In genomic region chr11:104436394-104436954, GRCm38 (mm10) we compare ENCODE assay signal across 29 mouse cellular contexts. TPM values are rescaled to one million over a fixed set of nuclear protein-coding genes. Genes with fewer than 3 reads are reported as not detected.
A peak's percentile ranks its signal among the peaks of the same experiment; 100 is the strongest.
DNase-seq lines count a peak whose midpoint lies in the region; ATAC-seq and TF ChIP-seq lines count a peak whose summit lies in the region.
"Had no signal": no experiment of that assay in that cellular context is flagged by ENCODE, and none has a peak within 500 bp of the region (broad histone marks: within the 10 kb centered on the region; RNA-seq: fewer than 3 reads in every experiment).

No protein-coding gene starts in this region.

- WGBS in liver, embryonic 12.5 days (ENCODE audit: insufficient replicate concordance): 53% methylated on average over 2 of the region's 2 CpGs
- WGBS in liver, embryonic 15.5 days (ENCODE audit: insufficient replicate concordance): 45% methylated on average over 2 of the region's 2 CpGs
- WGBS in forebrain, embryonic 11.5 days: 96% methylated on average over 2 of the region's 2 CpGs
- 78% methylated on average over 2 of the region's 2 CpGs for WGBS in thymus, adult 2 months

- no peaks in the 10 kb centered on the region for H3K27me3 ChIP-seq in liver, embryonic 12.5 days (replicated peaks)
- H3K27me3 ChIP-seq in CH12.LX (replicated peaks) (no peaks in the 10 kb centered on the region), MEL (ENCODE audit: control insufficient read depth in 1 of 2, insufficient read depth in 2 of 2, low read length in 2 of 2) (no peaks in the 10 kb centered on the region)
- no peaks in the 10 kb centered on the region for H3K27me3 ChIP-seq in liver, embryonic 15.5 days
- no peaks in the 10 kb centered on the region for H3K27me3 ChIP-seq in forebrain, embryonic 11.5 days (ENCODE audit: control insufficient read depth, insufficient read depth, low read length)
- no peaks in the 10 kb centered on the region for H3K27me3 ChIP-seq in thymus, adult 2 months (ENCODE audit: control insufficient read depth, insufficient read depth, low read length)
- H3K27me3 ChIP-seq: embryonic facial prominence, embryonic 12.5 days; embryonic facial prominence, embryonic 15.5 days; forebrain, embryonic 13.5 days; heart, embryonic 12.5 days; heart, embryonic 15.5 days; hindbrain, embryonic 13.5 days; intestine, embryonic 15.5 days had no signal

- no peak overlapping the region for H3K4me3 ChIP-seq in liver, embryonic 12.5 days
- H3K4me3 ChIP-seq in CH12.LX (replicated peaks in 1 of 3; ENCODE audit: low read depth in 2 of 3, low read length in 2 of 3, poor library complexity in 1 of 3) (no peak overlapping the region), MEL (ENCODE audit: control insufficient read depth in 1 of 2, insufficient read depth in 1 of 2, low read depth in 2 of 2, low read length in 2 of 2) (no peak overlapping the region)
- no peak overlapping the region for H3K4me3 ChIP-seq in liver, embryonic 15.5 days (replicated peaks)
- no peak overlapping the region for H3K4me3 ChIP-seq in forebrain, embryonic 11.5 days (ENCODE audit: low read depth, low read length)
- H3K4me3 ChIP-seq in thymus, adult 2 months (ENCODE audit: control insufficient read depth, insufficient read depth, low read length): no peak overlapping the region
- H3K4me3 ChIP-seq: embryonic facial prominence, embryonic 12.5 days; embryonic facial prominence, embryonic 15.5 days; erythroblast, embryonic 14.5 days; forebrain, embryonic 13.5 days; heart, embryonic 12.5 days; heart, embryonic 15.5 days; hindbrain, embryonic 10.5 days; hindbrain, embryonic 13.5 days; intestine, embryonic 15.5 days had no signal

- in situ Hi-C loops in CH12.LX (cut with MboI; ENCODE audit: low pct_ligation_motif_present, low pct_unique_long_range_greater_than_20kb, low sequenced_read_pairs): no loop called here

- no peaks in the 10 kb centered on the region for H3K36me3 ChIP-seq in liver, embryonic 12.5 days
- peaks cover 4 to 22% of the 10 kb centered on the region in 2 experiments for H3K36me3 ChIP-seq in CH12.LX (replicated peaks in 1 of 2; ENCODE audit: control insufficient read depth in 1 of 2, insufficient read depth in 1 of 2, low read length in 1 of 2)
- H3K36me3 ChIP-seq in MEL (ENCODE audit: control insufficient read depth in 1 of 2, insufficient read depth in 2 of 2, low read length in 2 of 2): peaks cover 2 to 61% of the 10 kb centered on the region in 2 experiments; a peak in 3 of 4 replicates
- H3K36me3 ChIP-seq in liver, embryonic 15.5 days (replicated peaks): no peaks in the 10 kb centered on the region
- H3K36me3 ChIP-seq in forebrain, embryonic 11.5 days (ENCODE audit: control insufficient read depth, insufficient read depth, low read length): no peaks in the 10 kb centered on the region
- no peaks in the 10 kb centered on the region for H3K36me3 ChIP-seq in thymus, adult 2 months (ENCODE audit: control insufficient read depth, insufficient read depth, low read length)
- H3K36me3 ChIP-seq: embryonic facial prominence, embryonic 12.5 days; embryonic facial prominence, embryonic 15.5 days; heart, embryonic 12.5 days; heart, embryonic 15.5 days; hindbrain, embryonic 13.5 days; intestine, embryonic 15.5 days had no signal

- DNase-seq in liver: no peak
- DNase-seq in CH12.LX (ENCODE audit: extremely low read depth): no peak
- DNase-seq in MEL (ENCODE audit: low read depth, low spot score): peak; percentile 38
- no peak for DNase-seq in heart, adult 11 months
- DNase-seq in forebrain, embryonic 11.5 days (ENCODE audit: low spot score): no peak
- no peak for DNase-seq in thymus, adult 2 months
- DNase-seq: adrenal gland, adult 8-10 months; adrenal gland, postnatal 25 days; cerebellum, adult 18-20 months; cerebellum, adult 9-10 months; cerebellum, postnatal 14 days; gastrocnemius, postnatal 10 days; heart, adult 18-20 months; heart, postnatal 10 days; heart, postnatal 36 days had no signal

- 0 out of 2 replicates have a peak overlapping the region, but pooled peaks have one; percentile 51 for H3K27ac ChIP-seq in liver, embryonic 12.5 days
- H3K27ac ChIP-seq in CH12.LX (ENCODE audit: insufficient read depth, low read depth): no peak overlapping the region
- H3K27ac ChIP-seq in MEL (ENCODE audit: control insufficient read depth, low read depth, low read length): peak overlapping the region; percentile 70
- no peak overlapping the region; the same call in 1 of the 2 replicates for H3K27ac ChIP-seq in liver, embryonic 15.5 days (replicated peaks)
- no peak overlapping the region for H3K27ac ChIP-seq in forebrain, embryonic 11.5 days (ENCODE audit: low read depth, low read length)
- no peak overlapping the region for H3K27ac ChIP-seq in thymus, adult 2 months (ENCODE audit: control insufficient read depth, insufficient read depth, low read length)
- H3K27ac ChIP-seq: embryonic facial prominence, embryonic 12.5 days; embryonic facial prominence, embryonic 15.5 days; forebrain, embryonic 13.5 days; heart, embryonic 15.5 days; hindbrain, embryonic 10.5 days; hindbrain, embryonic 13.5 days; intestine, embryonic 15.5 days had no signal

- peaks cover 69% of the 10 kb centered on the region for H3K4me1 ChIP-seq in liver, embryonic 12.5 days
- H3K4me1 ChIP-seq in CH12.LX (ENCODE audit: control insufficient read depth in 1 of 2, insufficient read depth in 2 of 2) (peaks cover 8 to 74% of the 10 kb centered on the region in 2 experiments), MEL (ENCODE audit: control insufficient read depth in 1 of 2, insufficient read depth in 2 of 2, low read length in 2 of 2) (peaks cover 25 to 66% of the 10 kb centered on the region in 2 experiments)
- H3K4me1 ChIP-seq in liver, embryonic 15.5 days (replicated peaks): peaks cover 51% of the 10 kb centered on the region
- H3K4me1 ChIP-seq in forebrain, embryonic 11.5 days (replicated peaks; ENCODE audit: control insufficient read depth, insufficient read depth, low read length): 0 out of 2 replicates have a peak, but pooled peaks cover 2% of the 10 kb centered on the region
- H3K4me1 ChIP-seq in thymus, adult 2 months (replicated peaks; ENCODE audit: control insufficient read depth, insufficient read depth, low read length): no peaks in the 10 kb centered on the region

- TF ChIP-seq EP300 in CH12.LX (IDR thresholded peaks at IDR 0.05; ENCODE audit: low read length) (no peak), MEL (IDR thresholded peaks at IDR 0.05; ENCODE audit: low read depth in 1 of 2, low read length in 2 of 2) (no peak)

- TF ChIP-seq RAD21 in CH12.LX (IDR thresholded peaks at IDR 0.05; ENCODE audit: low read depth, low read length) (no peak), MEL (IDR thresholded peaks at IDR 0.05; ENCODE audit: low read depth, low read length) (no peak)

- no peak for ATAC-seq in liver, embryonic 12.5 days
- ATAC-seq in liver, embryonic 15.5 days (ENCODE audit: insufficient read depth): no peak
- ATAC-seq in forebrain, embryonic 11.5 days (replicated peaks; ENCODE audit: low FRiP score): no peak
- ATAC-seq: activated CD4-positive, CD25-positive, alpha-beta regulatory T cell, adult 4 months; forebrain, embryonic 13.5 days; forebrain, embryonic 16.5 days; hindbrain, embryonic 16.5 days; intestine, embryonic 15.5 days had no signal

- TF ChIP-seq POLR2A in CH12.LX (IDR thresholded peaks at IDR 0.05; ENCODE audit: low read depth, low read length) (no peak), MEL (IDR thresholded peaks at IDR 0.05; ENCODE audit: control insufficient read depth in 1 of 2, insufficient read depth in 1 of 2, low read depth in 1 of 2, low read length in 2 of 2, poor library complexity in 1 of 2) (no peak)
- no peak for TF ChIP-seq POLR2A in thymus, adult 2 months (IDR thresholded peaks at IDR 0.05; ENCODE audit: control insufficient read depth, extremely low read depth, insufficient read depth, low read length, poor library complexity)

- dilution Hi-C loops in CH12.LX (cut with MboI; ENCODE audit: extremely low pct_ligation_motif_present, extremely low pct_unique_long_range_greater_than_20kb, low sequenced_read_pairs): no loop called here

- TF ChIP-seq CTCF in CH12.LX (conservative IDR thresholded peaks at IDR 0.05 in 1 of 2, IDR thresholded peaks at IDR 0.05 in 1 of 2; ENCODE audit: low read depth in 2 of 2, low read length in 2 of 2) (no peak), MEL (IDR thresholded peaks at IDR 0.05 in 2 of 3, conservative IDR thresholded peaks at IDR 0.05 in 1 of 3; ENCODE audit: control insufficient read depth in 1 of 3, insufficient read depth in 1 of 3, low read depth in 2 of 3, low read length in 3 of 3, poor library complexity in 1 of 3, severe bottlenecking in 1 of 3) (no peak)
- no peak for TF ChIP-seq CTCF in thymus, adult 2 months (IDR thresholded peaks at IDR 0.05; ENCODE audit: borderline replicate concordance, control insufficient read depth, extremely low read depth, insufficient read depth, low read length, poor library complexity)

- H3K9ac ChIP-seq in liver, embryonic 12.5 days: no peak overlapping the region
- no peak overlapping the region for H3K9ac ChIP-seq in CH12.LX (ENCODE audit: insufficient read depth, low read depth)
- peak overlapping the region; percentile 18 for H3K9ac ChIP-seq in MEL (ENCODE audit: control insufficient read depth, low read depth, low read length, poor library complexity, severe bottlenecking)
- no peak overlapping the region for H3K9ac ChIP-seq in liver, embryonic 15.5 days
- H3K9ac ChIP-seq in forebrain, embryonic 11.5 days (ENCODE audit: low read length): no peak overlapping the region
- H3K9ac ChIP-seq: embryonic facial prominence, embryonic 12.5 days; embryonic facial prominence, embryonic 15.5 days; forebrain, embryonic 13.5 days; heart, embryonic 12.5 days; heart, embryonic 15.5 days; hindbrain, embryonic 13.5 days; intestine, embryonic 15.5 days had no signal

- H3K9me3 ChIP-seq in liver, embryonic 12.5 days (replicated peaks): no peaks in the 10 kb centered on the region
- H3K9me3 ChIP-seq in CH12.LX (replicated peaks; ENCODE audit: low read length): no peaks in the 10 kb centered on the region
- no peaks in the 10 kb centered on the region for H3K9me3 ChIP-seq in MEL (replicated peaks; ENCODE audit: insufficient read depth, low read length)
- no peaks in the 10 kb centered on the region for H3K9me3 ChIP-seq in liver, embryonic 15.5 days (replicated peaks)
- no peaks in the 10 kb centered on the region for H3K9me3 ChIP-seq in forebrain, embryonic 11.5 days (ENCODE audit: control insufficient read depth, low read length)
- H3K9me3 ChIP-seq: embryonic facial prominence, embryonic 12.5 days; embryonic facial prominence, embryonic 15.5 days; forebrain, embryonic 13.5 days; heart, embryonic 12.5 days; heart, embryonic 15.5 days; hindbrain, embryonic 10.5 days; hindbrain, embryonic 13.5 days; intestine, embryonic 15.5 days had no signal

- peak overlapping the region; percentile 36 for H3K4me2 ChIP-seq in liver, embryonic 12.5 days
- H3K4me2 ChIP-seq in CH12.LX (ENCODE audit: insufficient read depth, low read depth, poor library complexity, severe bottlenecking): peak overlapping the region; percentile 37
- H3K4me2 ChIP-seq in liver, embryonic 15.5 days: peak overlapping the region; percentile 33
- H3K4me2 ChIP-seq in forebrain, embryonic 11.5 days (ENCODE audit: low read depth, low read length, severe bottlenecking): no peak overlapping the region
- H3K4me2 ChIP-seq: embryonic facial prominence, embryonic 12.5 days; embryonic facial prominence, embryonic 15.5 days; forebrain, embryonic 13.5 days; heart, embryonic 12.5 days; heart, embryonic 15.5 days; hindbrain, embryonic 13.5 days; intestine, embryonic 15.5 days had no signal

- peaks cover 83% of the 10 kb centered on the region for H3K79me2 ChIP-seq in CH12.LX (replicated peaks; ENCODE audit: control insufficient read depth, extremely low read depth, insufficient read depth, poor library complexity, severe bottlenecking)
- H3K79me2 ChIP-seq in MEL (ENCODE audit: control insufficient read depth, insufficient read depth, low read length, poor library complexity): peaks cover 54% of the 10 kb centered on the region

RNA-seq across cellular contexts. Expression of gene Kansl1, which starts 32.2 kb away (rescaled TPM):
- polyA plus RNA-seq in liver, embryonic 12.5 days (2016; fragmentation: Nextera tagmentation; extraction: Ambion mirVana): 9.4 and 10.2 TPM in 2 replicates
- total RNA-seq in CH12.LX (2012; rRNA removed): 21.7 and 24.7 TPM in 2 replicates
- 12.0 and 17.3 TPM in 2 replicates for total RNA-seq in CH12.LX (2014; rRNA removed)
- polyA plus RNA-seq in CH12.LX (2012; ENCODE audit: insufficient read length, low read depth): 46.6 and 48.4 TPM in 2 replicates
- 14.9 and 17.1 TPM in 2 replicates for total RNA-seq in MEL (2012; rRNA removed)
- 10 to 100 TPM; 56.4 to 76.3 TPM for polyA plus RNA-seq in MEL (2012; ENCODE audit: insufficient read depth in 1 of 2, insufficient read length in 2 of 2, low read depth in 1 of 2, low replicate concordance in 2 of 2, missing spikeins in 1 of 2)
- polyA plus RNA-seq in liver, embryonic 15.5 days (2015; fragmentation: Nextera tagmentation; extraction: Ambion mirVana): 4.7 and 5.2 TPM in 2 replicates
- 35.4 and 35.6 TPM in 2 replicates for polyA plus RNA-seq in forebrain, embryonic 11.5 days (2014; fragmentation: Nextera tagmentation; extraction: Ambion mirVana)
- polyA plus RNA-seq in thymus, adult 2 months (2012; rRNA removed): 202 and 225 TPM in 2 replicates

Comparison
In these comparisons a context has a peak if more than half of its experiments do, and no peak if none do; other contexts are left out.
1. H3K27ac ChIP-seq: peak in liver, embryonic 12.5 days (single experiment) and MEL (single experiment); none in CH12.LX (single experiment), liver, embryonic 15.5 days (single experiment), forebrain, embryonic 11.5 days (single experiment) and thymus, adult 2 months (single experiment).